Comparison of ENCODE assay signal across 11 mouse cellular contexts in genomic region chr19:32179514-32179913, GRCm38 (mm10).
A peak's percentile ranks its signal among the peaks of the same experiment; 100 is the strongest.
DNase-seq lines count a peak whose midpoint lies in the region; ATAC-seq and TF ChIP-seq lines count a peak whose summit lies in the region.
"Had no signal": no experiment of that assay in that cellular context is flagged by ENCODE, and none has a peak within 500 bp of the region (broad histone marks: within the 10 kb centered on the region; RNA-seq: fewer than 3 reads in every experiment).

No protein-coding gene starts in this region.

- peaks cover 78% of the 10 kb centered on the region for H3K4me1 ChIP-seq in heart, embryonic 12.5 days (replicated peaks)
- peaks cover 54% of the 10 kb centered on the region for H3K4me1 ChIP-seq in lung, embryonic 16.5 days (replicated peaks; ENCODE audit: control insufficient read depth, insufficient read depth, low read length)
- peaks cover 32% of the 10 kb centered on the region for H3K4me1 ChIP-seq in intestine, embryonic 16.5 days (ENCODE audit: control insufficient read depth, insufficient read depth, low read length)
- peaks cover 16% of the 10 kb centered on the region for H3K4me1 ChIP-seq in stomach, postnatal 0 days (replicated peaks; ENCODE audit: control insufficient read depth, insufficient read depth)

- H3K9me3 ChIP-seq in heart, embryonic 12.5 days (replicated peaks): no peaks in the 10 kb centered on the region
- no peaks in the 10 kb centered on the region for H3K9me3 ChIP-seq in lung, embryonic 16.5 days (ENCODE audit: control insufficient read depth, low read length)
- no peaks in the 10 kb centered on the region for H3K9me3 ChIP-seq in intestine, embryonic 16.5 days (ENCODE audit: control insufficient read depth, low read length)
- H3K9me3 ChIP-seq in stomach, postnatal 0 days (ENCODE audit: control insufficient read depth, low read length): no peaks in the 10 kb centered on the region

- 0 out of 2 replicates have a peak, but pooled peaks have one; percentile 46 for ATAC-seq in heart, embryonic 12.5 days (ENCODE audit: insufficient number of reproducible peaks, low FRiP score)
- ATAC-seq in lung, embryonic 16.5 days (ENCODE audit: low read depth): no peak
- ATAC-seq in intestine, embryonic 16.5 days: peak; percentile 65
- no peak for ATAC-seq in stomach, postnatal 0 days (ENCODE audit: low FRiP score, low TSS enrichment)
- ATAC-seq: hindbrain, postnatal 0 days had no signal

- intact Hi-C loops in heart, postnatal 36 days (cut with DNase I): loop anchor here (5.0 kb wide), 1 partner anchor 207 kb away; no protein-coding TSS in a partner anchor
- intact Hi-C loops in left cerebral cortex, postnatal 10 days (cut with DNase I): no loop called here

- 10% methylated on average over 4 of the region's 4 CpGs for WGBS in heart, embryonic 12.5 days
- WGBS in lung, embryonic 16.5 days: 26% methylated on average over 4 of the region's 4 CpGs
- WGBS in intestine, embryonic 16.5 days: 42% methylated on average over 4 of the region's 4 CpGs
- 35% methylated on average over 4 of the region's 4 CpGs for WGBS in stomach, postnatal 0 days

- H3K36me3 ChIP-seq in heart, embryonic 12.5 days: no peaks in the 10 kb centered on the region
- H3K36me3 ChIP-seq in lung, embryonic 16.5 days (ENCODE audit: control insufficient read depth, insufficient read depth, low read length): 0 out of 2 replicates have a peak, but pooled peaks cover 2% of the 10 kb centered on the region
- H3K36me3 ChIP-seq in intestine, embryonic 16.5 days (ENCODE audit: control insufficient read depth, insufficient read depth, low read length): no peaks in the 10 kb centered on the region
- H3K36me3 ChIP-seq in stomach, postnatal 0 days (ENCODE audit: control insufficient read depth, insufficient read depth, low read length): no peaks in the 10 kb centered on the region

- H3K27me3 ChIP-seq in heart, embryonic 12.5 days (replicated peaks): no peaks in the 10 kb centered on the region
- H3K27me3 ChIP-seq in lung, embryonic 16.5 days (ENCODE audit: control insufficient read depth, insufficient read depth, low read depth, low read length): no peaks in the 10 kb centered on the region
- no peaks in the 10 kb centered on the region for H3K27me3 ChIP-seq in intestine, embryonic 16.5 days (replicated peaks; ENCODE audit: control insufficient read depth, insufficient read depth, low read length)
- H3K27me3 ChIP-seq in stomach, postnatal 0 days (ENCODE audit: control insufficient read depth, insufficient read depth, low read length): no peaks in the 10 kb centered on the region

- TF ChIP-seq EP300 in stomach, postnatal 0 days (optimal IDR thresholded peaks at IDR 0.05): no peak

- no peak for TF ChIP-seq CTCF in stomach, postnatal 0 days (IDR thresholded peaks at IDR 0.05; ENCODE audit: low read depth)

- peak overlapping the region; percentile 2; the same call in 1 of the 2 replicates for H3K9ac ChIP-seq in heart, embryonic 12.5 days
- no peak overlapping the region; the same call in 1 of the 2 replicates for H3K9ac ChIP-seq in lung, embryonic 16.5 days (ENCODE audit: low read length)
- H3K9ac ChIP-seq in intestine, embryonic 16.5 days (ENCODE audit: low read depth, low read length): no peak overlapping the region
- H3K9ac ChIP-seq in stomach, postnatal 0 days (ENCODE audit: low read length): no peak overlapping the region

- peak overlapping the region; percentile 96 for H3K27ac ChIP-seq in heart, embryonic 12.5 days (ENCODE audit: poor library complexity, severe bottlenecking)
- peak overlapping the region; percentile 89 for H3K27ac ChIP-seq in lung, embryonic 16.5 days (ENCODE audit: low read length)
- H3K27ac ChIP-seq in intestine, embryonic 16.5 days (ENCODE audit: low read length): peak overlapping the region; percentile 68
- H3K27ac ChIP-seq in stomach, postnatal 0 days (replicated peaks): peak overlapping the region; percentile 20
- H3K27ac ChIP-seq: hindbrain, postnatal 0 days had no signal

- no peak for DNase-seq in heart, postnatal 36 days
- no peak for DNase-seq in lung, postnatal 4 days
- DNase-seq in stomach, postnatal 0 days (ENCODE audit: low spot score): no peak
- no peak for DNase-seq in adrenal gland, postnatal 10 days
- DNase-seq in left cerebral cortex, postnatal 10 days (ENCODE audit: extremely low spot score in 1 of 2, low spot score in 2 of 2): no peak
- DNase-seq: cerebellum, postnatal 25 days; right cerebral cortex, adult 18-20 months had no signal

- no peak overlapping the region for H3K4me3 ChIP-seq in heart, embryonic 12.5 days
- H3K4me3 ChIP-seq in lung, embryonic 16.5 days (ENCODE audit: low read length): no peak overlapping the region
- no peak overlapping the region for H3K4me3 ChIP-seq in intestine, embryonic 16.5 days (ENCODE audit: low read length)
- H3K4me3 ChIP-seq in stomach, postnatal 0 days (ENCODE audit: low read depth, low read length): no peak overlapping the region

- H3K4me2 ChIP-seq in heart, embryonic 12.5 days: peak overlapping the region; percentile 16
- H3K4me2 ChIP-seq in lung, embryonic 16.5 days (ENCODE audit: low read depth, low read length): no peak overlapping the region
- no peak overlapping the region for H3K4me2 ChIP-seq in intestine, embryonic 16.5 days (ENCODE audit: low read depth, low read length)
- no peak overlapping the region for H3K4me2 ChIP-seq in stomach, postnatal 0 days (replicated peaks; ENCODE audit: low read depth)

Comparison
In these comparisons a context has a peak if more than half of its experiments do, and no peak if none do; other contexts are left out.
1. ATAC-seq: peak in heart, embryonic 12.5 days (single experiment) and intestine, embryonic 16.5 days (single experiment); none in lung, embryonic 16.5 days (single experiment) and stomach, postnatal 0 days (single experiment).
2. H3K27ac ChIP-seq: peak in every context shown above with its lines; median percentile 96 in heart, embryonic 12.5 days; 89 in lung, embryonic 16.5 days; 68 in intestine, embryonic 16.5 days; 20 in stomach, postnatal 0 days.